Mouse (Mus musculus) MEL (cell line): Measurements from ENCODE around the gene Wdcp. TPM values are rescaled to one million over a fixed set of nuclear protein-coding genes. Genes with fewer than 3 reads are reported as not detected.
A peak's percentile ranks its signal among the peaks of the same experiment; 100 is the strongest.

Source experiments
- DNase-seq: peaks from one replicate; pipeline ENCODE4 v3.0.0; 2011; ENCODE audit warnings: low read depth, low spot score
- H3K27ac ChIP-seq: 2 replicates; pipeline ENCODE4 v1.5.1; 2012; ENCODE audit warnings: low read depth, mild to moderate bottlenecking, control low read depth, low read length, moderate library complexity; ENCODE audit not compliant: control insufficient read depth
- H3K27me3 ChIP-seq, 2 experiments: fragments of 150-350 bp in 1 of 2; sonication (generic) in 1 of 2; 2 replicates each; pipeline ENCODE4 v1.6.1; 2012; ENCODE audit warnings: low read length in 2 of 2, mild to moderate bottlenecking in 2 of 2, improper control_type of control experiment in 1 of 2, moderate library complexity in 1 of 2; ENCODE audit not compliant: insufficient read depth in 2 of 2, control insufficient read depth in 1 of 2
- H3K36me3 ChIP-seq, 2 experiments: 2 replicates each; pipeline ENCODE4 v1.6.1; 2012 to 2014; ENCODE audit warnings: low read length in 2 of 2, improper control_type of control experiment in 1 of 2, inconsistent platforms in 1 of 2, mild to moderate bottlenecking in 1 of 2; ENCODE audit not compliant: insufficient read depth in 2 of 2, control insufficient read depth in 1 of 2
- H3K4me1 ChIP-seq, 2 experiments: fragments of 150-350 bp in 1 of 2; sonication (generic) in 1 of 2; 2 replicates each; pipeline ENCODE4 v1.6.1; 2012; ENCODE audit warnings: low read length in 2 of 2, improper control_type of control experiment in 1 of 2, mild to moderate bottlenecking in 1 of 2; ENCODE audit not compliant: insufficient read depth in 2 of 2, control insufficient read depth in 1 of 2
- H3K4me3 ChIP-seq, 2 experiments: fragments of 150-350 bp in 1 of 2; sonication (generic) in 1 of 2; 2 replicates each; pipeline ENCODE4 v1.5.1; 2012; ENCODE audit warnings: low read depth in 2 of 2, low read length in 2 of 2, mild to moderate bottlenecking in 2 of 2, moderate library complexity in 2 of 2, control low read depth in 1 of 2, improper control_type of control experiment in 1 of 2; ENCODE audit not compliant: control insufficient read depth in 1 of 2, insufficient read depth in 1 of 2
- H3K79me2 ChIP-seq: 2 replicates; pipeline ENCODE4 v1.6.1; 2012; ENCODE audit warnings: mild to moderate bottlenecking, low read length, moderate library complexity; ENCODE audit not compliant: control insufficient read depth, poor library complexity, insufficient read depth
- H3K9ac ChIP-seq: 2 replicates; pipeline ENCODE4 v1.6.1; 2012; ENCODE audit warnings: low read depth, mild to moderate bottlenecking, control low read depth, low read length, moderate library complexity; ENCODE audit not compliant: control insufficient read depth, poor library complexity, severe bottlenecking
- H3K9me3 ChIP-seq: fragments of 150-350 bp; sonication (generic); replicated peaks from 2 replicates; pipeline ENCODE4 v1.6.1; 2012; ENCODE audit warnings: mild to moderate bottlenecking, low read length, improper control_type of control experiment, moderate library complexity; ENCODE audit not compliant: insufficient read depth
- BHLHE40 ChIP-seq: IDR thresholded peaks from 2 replicates; pipeline ENCODE4 v1.6.1; 2012; ENCODE audit warnings: low read depth, mild to moderate bottlenecking, inconsistent platforms, low read length, improper control_type of control experiment, borderline replicate concordance
- CHD2 ChIP-seq: IDR thresholded peaks from 2 replicates; pipeline ENCODE4 v1.6.1; 2011; ENCODE audit warnings: low read length, improper control_type of control experiment
- E2F4 ChIP-seq: IDR thresholded peaks from 2 replicates; pipeline ENCODE4 v1.6.1; 2011; ENCODE audit warnings: low read depth, low read length, improper control_type of control experiment, borderline replicate concordance
- ELF1 ChIP-seq: IDR thresholded peaks from 2 replicates; pipeline ENCODE4 v1.6.1; 2014; ENCODE audit warnings: low read depth, mild to moderate bottlenecking, inconsistent platforms, low read length, improper control_type of control experiment, moderate library complexity
- EP300 ChIP-seq, 2 experiments: IDR thresholded peaks; 2 replicates each; pipeline ENCODE4 v1.6.1; 2011; ENCODE audit warnings: improper control_type of control experiment in 2 of 2, low read length in 2 of 2, low read depth in 1 of 2, mild to moderate bottlenecking in 1 of 2
- ETS1 ChIP-seq: IDR thresholded peaks from 2 replicates; pipeline ENCODE4 v1.6.1; 2012; ENCODE audit warnings: low read depth, mild to moderate bottlenecking, inconsistent platforms, low read length, improper control_type of control experiment, moderate library complexity
- HCFC1 ChIP-seq: IDR thresholded peaks from 2 replicates; pipeline ENCODE4 v1.6.1; 2012; ENCODE audit warnings: low read depth, mild to moderate bottlenecking, inconsistent platforms, low read length, improper control_type of control experiment, moderate library complexity
- KAT2A ChIP-seq: conservative IDR thresholded peaks from 2 replicates; pipeline ENCODE4 v1.6.1; 2012; ENCODE audit warnings: low read depth, low read length, improper control_type of control experiment, inconsistent platforms
- MAX ChIP-seq: IDR thresholded peaks from 2 replicates; pipeline ENCODE4 v1.6.1; 2011; ENCODE audit warnings: low read length, improper control_type of control experiment
- NELFE ChIP-seq: IDR thresholded peaks from 2 replicates; pipeline ENCODE4 v1.6.1; 2011; ENCODE audit warnings: low read depth, low read length, improper control_type of control experiment
- POLR2A ChIP-seq, 2 experiments: IDR thresholded peaks; 2 replicates each; pipeline ENCODE4 v1.6.1; 2011 to 2012; ENCODE audit warnings: low read length in 2 of 2, mild to moderate bottlenecking in 2 of 2, control low read depth in 1 of 2, improper control_type of control experiment in 1 of 2, low read depth in 1 of 2, moderate library complexity in 1 of 2; ENCODE audit not compliant: control insufficient read depth in 1 of 2, insufficient read depth in 1 of 2, poor library complexity in 1 of 2
- POLR2AphosphoS2 ChIP-seq: IDR thresholded peaks from 2 replicates; pipeline ENCODE4 v1.6.1; 2011; ENCODE audit warnings: low read length, improper control_type of control experiment
- POLR2AphosphoS5 ChIP-seq: IDR thresholded peaks from 2 replicates; pipeline ENCODE4 v1.6.1; 2012; ENCODE audit warnings: low read depth, borderline replicate concordance, mild to moderate bottlenecking, inconsistent platforms, low read length, moderate library complexity, mixed read lengths
- RCOR1 ChIP-seq: IDR thresholded peaks from 2 replicates; pipeline ENCODE4 v1.6.1; 2012; ENCODE audit warnings: low read depth, mild to moderate bottlenecking, inconsistent platforms, low read length, improper control_type of control experiment
- SIN3A ChIP-seq: IDR thresholded peaks from 2 replicates; pipeline ENCODE4 v1.6.1; 2012; ENCODE audit warnings: low read length, improper control_type of control experiment, inconsistent platforms
- TBP ChIP-seq: IDR thresholded peaks from 2 replicates; pipeline ENCODE4 v1.8.0; 2011; ENCODE audit warnings: low read depth, low read length, improper control_type of control experiment
- TCF12 ChIP-seq: IDR thresholded peaks from 2 replicates; pipeline ENCODE4 v1.6.1; 2014; ENCODE audit warnings: low read depth, mild to moderate bottlenecking, inconsistent platforms, low read length, improper control_type of control experiment, moderate library complexity
- USF1 ChIP-seq: IDR thresholded peaks from 2 replicates; pipeline ENCODE4 v1.6.1; 2014; ENCODE audit warnings: low read depth, mild to moderate bottlenecking, inconsistent platforms, low read length, improper control_type of control experiment, moderate library complexity
- USF2 ChIP-seq, 2 experiments: IDR thresholded peaks; 2 replicates each; pipeline ENCODE4 v1.6.1; 2011 to 2012; ENCODE audit warnings: improper control_type of control experiment in 2 of 2, low read length in 2 of 2, borderline replicate concordance in 1 of 2, inconsistent platforms in 1 of 2, low read depth in 1 of 2, mild to moderate bottlenecking in 1 of 2; ENCODE audit not compliant: insufficient read depth in 1 of 2
- ZMIZ1 ChIP-seq: IDR thresholded peaks from 2 replicates; pipeline ENCODE4 v1.6.1; 2012; ENCODE audit warnings: low read depth, mild to moderate bottlenecking, inconsistent platforms, low read length, improper control_type of control experiment, moderate library complexity
- polyA plus RNA-seq, 2 experiments: library from polyadenylated mRNA; stranded (reverse) in 1 of 2; unstranded in 1 of 2; fragments of >175 nt in 1 of 2; fragments of >200 nt in 1 of 2; gene quantifications; 2 replicates each; pipeline versions ENCODE4 v1.2.1 to v1.2.4; 2012; ENCODE audit warnings: low replicate concordance in 2 of 2, low read depth in 1 of 2; ENCODE audit not compliant: insufficient read length in 2 of 2, insufficient read depth in 1 of 2, missing spikeins in 1 of 2
- total RNA-seq: library from RNA; depleted of rRNA; stranded (reverse); fragments of 300-350 nt; gene quantifications from 2 replicates; pipeline ENCODE4 v1.2.3, GENCODE M21; 2012; rRNA removed

Wdcp gene
- total RNA-seq (16.5 and 22.6 TPM in 2 replicates), polyA plus RNA-seq (10 to 100 TPM in 1 of 2 experiments, not detected in 1; 12.6 TPM)

- peak; percentile 37; the same call in 1 of the 2 replicates for TF ChIP-seq ZMIZ1
- peak; percentile 42; the same call in 1 of the 2 replicates for TF ChIP-seq MAX
- TF ChIP-seq KAT2A: peak; percentile 72; the same call in 1 of the 2 replicates
- TF ChIP-seq BHLHE40: 0 out of 2 replicates have a peak, but pooled peaks have one; percentile 17
- TF ChIP-seq TBP: 0 out of 2 replicates have a peak, but pooled peaks have one; percentile 9
- no peak for TF ChIP-seq USF2 (IDR thresholded peaks at IDR 0.05; ENCODE audit: borderline replicate concordance in 1 of 2, insufficient read depth in 1 of 2, low read depth in 1 of 2, low read length in 2 of 2)
- TF ChIP-seq HCFC1: peak; percentile 95
- TF ChIP-seq POLR2AphosphoS5: no peak
- peak; percentile 43 to 74; a peak in 2 of 4 replicates for TF ChIP-seq POLR2A (IDR thresholded peaks at IDR 0.05; ENCODE audit: control insufficient read depth in 1 of 2, insufficient read depth in 1 of 2, low read depth in 1 of 2, low read length in 2 of 2, poor library complexity in 1 of 2)
- TF ChIP-seq E2F4: peak; percentile 91; the same call in 1 of the 2 replicates
- 0 out of 2 replicates have a peak, but pooled peaks have one; percentile 28 for TF ChIP-seq RCOR1
- peak; percentile 81 for TF ChIP-seq USF1
- peak; percentile 45 for TF ChIP-seq TCF12
- TF ChIP-seq ELF1: peak; percentile 63; the same call in 1 of the 2 replicates
- 0 out of 2 replicates have a peak, but pooled peaks have one; percentile 37 for TF ChIP-seq ETS1
- no peak for TF ChIP-seq EP300 (IDR thresholded peaks at IDR 0.05; ENCODE audit: low read depth in 1 of 2, low read length in 2 of 2)
- TF ChIP-seq CHD2: peak; percentile 58
- peak; percentile 58 for TF ChIP-seq SIN3A
- peak; percentile 69 for TF ChIP-seq NELFE
- no peak for TF ChIP-seq POLR2AphosphoS2
- peak within 1 kb of the TSS; percentile 77 to 90 for H3K4me3 ChIP-seq
- peaks cover 0 to 11% of the 10 kb centered on the region in 2 experiments; a peak in 2 of 4 replicates for H3K36me3 ChIP-seq
- H3K27me3 ChIP-seq: no peaks in the 10 kb centered on the region
- peak within 1 kb of the TSS; percentile 67 for H3K9ac ChIP-seq
- peaks cover 0 to 19% of the 10 kb centered on the region in 2 experiments; a peak in 2 of 4 replicates for H3K4me1 ChIP-seq
- H3K9me3 ChIP-seq: no peaks in the 10 kb centered on the region
- peak within 1 kb of the TSS; percentile 53 for H3K27ac ChIP-seq
- peaks cover 19% of the 10 kb centered on the region for H3K79me2 ChIP-seq
- DNase-seq: peak; percentile 96
These were observed at the start of gene Wdcp for GRCm38 (mm10) chr12:4842890-4843597. Gene Wdcp, plus strand, starts transcription at chr12:4843303.
